Mouse (Mus musculus) adrenal gland, postnatal 36 days (tissue): Measurements from ENCODE around the gene Rab1b. TPM values are rescaled to one million over a fixed set of nuclear protein-coding genes. Genes with fewer than 3 reads are reported as not detected.
A peak's percentile ranks its signal among the peaks of the same experiment; 100 is the strongest.
"Not testable (repeated sequence)": the region's sequence is repeated elsewhere in the genome, so short reads cannot be mapped to it uniquely, and the experiment has no call there.

ENCODE experiments used
- DNase-seq, 2 experiments: peaks; one replicate each; pipeline ENCODE4 v3.0.0; 2021; ENCODE audit warnings: mixed read lengths in 1 of 2
- total RNA-seq, 2 experiments: library from RNA; stranded (reverse); gene quantifications; 2 replicates each; pipeline ENCODE4 v1.2.3; 2021

Gene Rab1b
- total RNA-seq, 2 experiments from 2014 or later, result 165 to 190 TPM

- DNase-seq, result no peak
These were observed 9.1 kb downstream of the Rab1b start for GRCm38 (mm10) chr19:5097521-5098362.

GRCm38 (mm10) chr19:5095887-5096474 is 10.9 kb downstream of the Rab1b start:
- no peak for DNase-seq

- no peak for DNase-seq
These were observed 12.0 kb downstream of the Rab1b start for GRCm38 (mm10) chr19:5094746-5095417.

GRCm38 (mm10) chr19:5094243-5094632 is 12.6 kb downstream of the Rab1b start:
- peak; percentile 94 to 97 for DNase-seq

- no peak for DNase-seq
These were observed 13.2 kb downstream of the Rab1b start for GRCm38 (mm10) chr19:5093481-5094242.

- no peak for DNase-seq
These were observed 14.8 kb downstream of the Rab1b start for GRCm38 (mm10) chr19:5092083-5092482.

GRCm38 (mm10) chr19:5089324-5089723 is 17.5 kb downstream of the Rab1b start:
- no peak for DNase-seq

GRCm38 (mm10) chr19:5087884-5088728 is 18.8 kb downstream of the Rab1b start, which contains the start of gene Yif1a:
Gene Yif1a, plus strand, starts transcription at chr19:5088538.
- peak; percentile 95 for DNase-seq

GRCm38 (mm10) chr19:5086533-5086932 is 20.3 kb downstream of the Rab1b start:
- DNase-seq, result not testable (repeated sequence)

GRCm38 (mm10) chr19:5085145-5085863 is 21.6 kb downstream of the Rab1b start, which contains the start of gene Tmem151a:
Gene Tmem151a, minus strand, starts transcription at chr19:5085531.
- DNase-seq, result peak; percentile 81 to 82

- no peak for DNase-seq
These were observed 22.1 kb downstream of the Rab1b start for GRCm38 (mm10) chr19:5084834-5085144.

- no peak for DNase-seq
These were observed 22.7 kb downstream of the Rab1b start for GRCm38 (mm10) chr19:5083961-5084833.

GRCm38 (mm10) chr19:5082596-5082995 is 24.3 kb downstream of the Rab1b start:
- DNase-seq, result no peak

GRCm38 (mm10) chr19:5082005-5082404 is 24.9 kb downstream of the Rab1b start:
- no peak for DNase-seq

- DNase-seq, result no peak
These were observed 27.6 kb downstream of the Rab1b start for GRCm38 (mm10) chr19:5079279-5079678.

GRCm38 (mm10) chr19:5073518-5073917 is 33.4 kb downstream of the Rab1b start:
- DNase-seq, result no peak

GRCm38 (mm10) chr19:5073028-5073427 is 33.8 kb downstream of the Rab1b start:
- DNase-seq, result peak; percentile 65 to 74

GRCm38 (mm10) chr19:5072389-5073019 is 34.4 kb downstream of the Rab1b start:
- peak in 1 of 2 experiments; percentile 21 for DNase-seq
